Mouse (Mus musculus) lung, embryonic 15.5 days (tissue): ENCODE measurements around the gene Slc26a10. TPM values are rescaled to one million over a fixed set of nuclear protein-coding genes. Genes with fewer than 3 reads are reported as not detected.
A peak's percentile ranks its signal among the peaks of the same experiment; 100 is the strongest.

Experiments used
- ATAC-seq: fragments of 200-750 bp; cut with Nextera tagmentation; 2 replicates; pipeline ENCODE4 v1.8.0; 2017; ENCODE audit warnings: moderate number of reproducible peaks, borderline replicate concordance; ENCODE audit not compliant: low FRiP score, low TSS enrichment; ENCODE audit errors: extremely low read depth
- H3K27ac ChIP-seq: fragments of 300-500 bp; sonication (generic); 2 replicates; pipeline ENCODE4 v1.5.1; 2015; ENCODE audit warnings: moderate library complexity, mild to moderate bottlenecking, inconsistent platforms
- H3K27me3 ChIP-seq: fragments of 300-500 bp; sonication (generic); 2 replicates; pipeline ENCODE4 v1.6.1; 2015; ENCODE audit warnings: inconsistent platforms
- H3K36me3 ChIP-seq: fragments of 300-500 bp; sonication (generic); 2 replicates; pipeline ENCODE4 v1.6.1; 2015; ENCODE audit warnings: inconsistent platforms
- H3K4me1 ChIP-seq: fragments of 300-500 bp; sonication (generic); 2 replicates; pipeline ENCODE4 v1.6.1; 2015; ENCODE audit warnings: inconsistent platforms
- H3K4me2 ChIP-seq: fragments of 300-500 bp; sonication (generic); 2 replicates; pipeline ENCODE4 v1.6.1; 2015; ENCODE audit warnings: inconsistent platforms, mild to moderate bottlenecking, moderate library complexity
- H3K4me3 ChIP-seq: fragments of 300-500 bp; sonication (generic); 2 replicates; pipeline ENCODE4 v1.5.1; 2015; ENCODE audit warnings: mild to moderate bottlenecking, inconsistent platforms
- H3K9ac ChIP-seq: fragments of 300-500 bp; sonication (generic); 2 replicates; pipeline ENCODE4 v1.6.1; 2015; ENCODE audit warnings: inconsistent platforms
- H3K9me3 ChIP-seq: fragments of 300-500 bp; sonication (generic); 2 replicates; pipeline ENCODE4 v1.6.1; 2016; ENCODE audit warnings: inconsistent platforms
- WGBS: fragments of 180-500 bp; shearing (Covaris S2); methylation state at CpG from one replicate; pipeline ENCODE4 v1.1.7; 2015; 5-methylcytosine and 5-hydroxymethylcytosine counted together
- polyA plus RNA-seq: library from polyadenylated mRNA; unstranded; fragments of >200 nt; fragmentation: Nextera tagmentation; extraction: Ambion mirVana; gene quantifications from 2 replicates; pipeline ENCODE4 v1.2.1, GENCODE M21; 2015

The Slc26a10 gene
- polyA plus RNA-seq, 1 experiment from 2014 or later: 0.93 TPM

DNA sequence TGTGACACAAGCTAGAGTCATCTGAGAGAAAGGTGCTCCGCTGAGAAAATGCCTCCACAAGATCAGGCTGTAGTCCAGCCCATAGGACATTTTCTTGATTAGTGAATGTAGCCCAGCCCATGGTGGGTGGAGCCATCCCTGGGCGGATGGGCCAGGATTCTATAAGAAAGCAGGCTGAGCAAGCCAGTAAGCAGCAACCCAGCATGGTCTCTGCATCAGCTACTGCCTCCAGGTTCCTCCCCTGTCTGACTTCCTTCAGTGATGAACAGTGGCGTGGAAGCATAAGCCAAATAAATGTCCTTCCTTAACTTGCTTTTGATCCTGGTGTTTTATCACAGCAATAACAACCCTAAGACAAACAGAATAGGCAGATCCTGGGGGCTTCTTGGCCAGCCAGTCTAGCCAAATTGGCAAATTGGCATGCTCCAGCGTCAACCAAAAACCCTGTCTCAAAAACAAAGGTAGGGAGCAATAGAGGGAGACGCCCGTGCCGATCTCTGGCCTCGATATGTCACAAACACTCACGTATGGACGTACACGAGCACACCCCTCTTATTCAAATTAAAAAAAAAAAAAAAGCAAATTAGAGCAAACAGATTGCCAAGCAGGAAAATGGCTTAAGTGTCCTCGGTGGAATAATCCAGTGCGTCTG lies 57.5 kb downstream of the Slc26a10 start:
- H3K9me3 ChIP-seq: no peaks in the 10 kb centered on the region
- H3K27me3 ChIP-seq: no peaks in the 10 kb centered on the region
- ATAC-seq: no peak
- peak overlapping the region; percentile 18 for H3K4me3 ChIP-seq
- H3K36me3 ChIP-seq: peaks cover 14% of the 10 kb centered on the region
- H3K4me1 ChIP-seq: peaks cover 21% of the 10 kb centered on the region
- H3K4me2 ChIP-seq: peak overlapping the region; percentile 55
- WGBS: 17% methylated on average over 13 of the region's 13 CpGs
- H3K9ac ChIP-seq: no peak overlapping the region; the same call in 1 of the 2 replicates
- H3K27ac ChIP-seq: no peak overlapping the region

DNA sequence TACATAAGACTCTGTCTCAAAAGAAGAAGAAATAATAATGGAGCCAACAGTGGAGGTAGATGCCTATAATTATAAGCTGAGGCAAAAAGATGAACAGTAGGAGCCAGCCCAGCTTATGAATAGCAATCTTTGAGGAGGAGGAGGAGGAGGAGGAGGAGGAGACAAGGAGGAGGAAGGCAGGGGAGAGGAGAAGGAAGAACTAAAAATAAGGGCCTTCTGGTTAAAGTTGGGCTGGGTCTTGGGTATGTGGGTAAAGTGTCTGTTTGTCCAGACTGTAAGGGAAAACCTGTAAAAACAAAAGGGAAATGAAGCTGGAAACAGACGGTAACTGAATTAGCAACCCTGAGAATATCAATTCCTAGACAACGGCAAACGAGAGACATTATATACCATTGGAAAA lies 58.4 kb downstream of the Slc26a10 start:
- Histone ChIP-seq H3K4me3 (no peak overlapping the region), H3K9ac (no peak overlapping the region), H3K27me3 (no peaks in the 10 kb centered on the region), H3K4me2 (no peak overlapping the region), H3K27ac (no peak overlapping the region), H3K36me3 (peaks cover 20% of the 10 kb centered on the region), H3K9me3 (no peaks in the 10 kb centered on the region), H3K4me1 (peaks cover 21% of the 10 kb centered on the region)
- 89% methylated on average over 3 of the region's 3 CpGs for WGBS
- no peak for ATAC-seq

Other genes with a start within 250 kb of the Slc26a10 start
- gene Ctdsp2, start 201.9 kb downstream of the Slc26a10 start, polyA plus RNA-seq: 68.6 and 73.1 TPM in 2 replicates
- 0.25 and 0.39 TPM in 2 replicates for gene Avil, start 179.9 kb downstream of the Slc26a10 start, polyA plus RNA-seq
- 73.2 and 79.2 TPM in 2 replicates for gene Tsfm, start 149.8 kb downstream of the Slc26a10 start, polyA plus RNA-seq
- gene Mettl1, start 139.2 kb downstream of the Slc26a10 start, polyA plus RNA-seq: 45.8 and 49.6 TPM in 2 replicates
- 0.52 and 0.58 TPM in 2 replicates for gene Eef1akmt3, start 139.1 kb downstream of the Slc26a10 start, polyA plus RNA-seq
- 0.16 and 0.25 TPM in 2 replicates for gene Cyp27b1, start 132.4 kb downstream of the Slc26a10 start, polyA plus RNA-seq
- 0.61 and 0.86 TPM in 2 replicates for gene March9, start 120.5 kb downstream of the Slc26a10 start, polyA plus RNA-seq
- 1,786 and 1,890 TPM in 2 replicates for gene Cdk4, start 117.1 kb downstream of the Slc26a10 start, polyA plus RNA-seq
- gene Tspan31, start 110.4 kb downstream of the Slc26a10 start, polyA plus RNA-seq: 161 and 175 TPM in 2 replicates
- gene Agap2, start 105.4 kb downstream of the Slc26a10 start, polyA plus RNA-seq: 0.05 and 0.07 TPM in 2 replicates
- gene Os9, start 59.5 kb downstream of the Slc26a10 start, polyA plus RNA-seq: 90.1 and 101 TPM in 2 replicates
- 2.8 and 3.6 TPM in 2 replicates for gene B4galnt1, start 15.4 kb downstream of the Slc26a10 start, polyA plus RNA-seq
- gene Arhgef25, start 9.4 kb upstream of the Slc26a10 start, polyA plus RNA-seq: 55.4 and 59.0 TPM in 2 replicates
- gene Dtx3, start 15.1 kb upstream of the Slc26a10 start, polyA plus RNA-seq: 73.9 and 82.6 TPM in 2 replicates
- 24.4 and 27.2 TPM in 2 replicates for gene Pip4k2c, start 30.9 kb upstream of the Slc26a10 start, polyA plus RNA-seq
- 0.70 and 1.3 TPM in 2 replicates for gene Kif5a, start 82.7 kb upstream of the Slc26a10 start, polyA plus RNA-seq
- gene Dctn2, start 85.7 kb upstream of the Slc26a10 start, polyA plus RNA-seq: 184 and 189 TPM in 2 replicates
- 13.3 and 18.8 TPM in 2 replicates for gene Mbd6, start 108.4 kb upstream of the Slc26a10 start, polyA plus RNA-seq
- 104 and 108 TPM in 2 replicates for gene Mars, start 131.1 kb upstream of the Slc26a10 start, polyA plus RNA-seq
- gene Arhgap9, start 141.3 kb upstream of the Slc26a10 start, polyA plus RNA-seq: 3.5 and 6.9 TPM in 2 replicates
- gene Gli1, start 161.3 kb upstream of the Slc26a10 start, polyA plus RNA-seq: 10.4 and 11.5 TPM in 2 replicates
- gene Inhbe, start 173.8 kb upstream of the Slc26a10 start, polyA plus RNA-seq: not detected in 2 replicates
- gene Inhbc, start 189.8 kb upstream of the Slc26a10 start, polyA plus RNA-seq: 0.07 TPM in 1 of 2 replicates, not detected in the other
- 29.0 and 30.1 TPM in 2 replicates for gene R3hdm2, start 199.7 kb upstream of the Slc26a10 start, polyA plus RNA-seq